Mouse (Mus musculus): ENCODE data around the gene Btrc. TPM values are rescaled to one million over a fixed set of nuclear protein-coding genes. Genes with fewer than 3 reads are reported as not detected.
"Not testable (repeated sequence)": the region's sequence is repeated elsewhere in the genome, so short reads cannot be mapped to it uniquely, and the experiment has no call there.

The Btrc gene
- polyA plus RNA-seq, 1 experiment from 2014 or later: 46.1 TPM

GRCm38 (mm10) chr19:45428146-45428545 is 64.6 kb downstream of the Btrc start:
- Histone ChIP-seq H3K4me1 (replicated peaks) (no peaks in the 10 kb centered on the region), H3K36me3 (replicated peaks) (peaks cover 8% of the 10 kb centered on the region), H3K9me3 (replicated peaks) (no peaks in the 10 kb centered on the region), H3K4me3 (replicated peaks) (no peak overlapping the region), H3K27ac (replicated peaks) (no peak overlapping the region), H3K4me2 (no peak overlapping the region), H3K27me3 (no peaks in the 10 kb centered on the region), H3K9ac (no peak overlapping the region)
- ATAC-seq (ENCODE audit: insufficient read depth): no peak
- WGBS (ENCODE audit: insufficient replicate concordance): 52% methylated on average over 4 of the region's 4 CpGs

- WGBS (ENCODE audit: insufficient replicate concordance): 72% methylated on average over 6 of the region's 6 CpGs
- Histone ChIP-seq H3K36me3 (replicated peaks) (no peaks in the 10 kb centered on the region), H3K9me3 (replicated peaks) (no peaks in the 10 kb centered on the region), H3K4me1 (replicated peaks) (no peaks in the 10 kb centered on the region; the same call in 1 of the 2 replicates), H3K27me3 (no peaks in the 10 kb centered on the region), H3K4me2 (no peak overlapping the region), H3K27ac (replicated peaks) (no peak overlapping the region), H3K4me3 (replicated peaks) (no peak overlapping the region), H3K9ac (no peak overlapping the region)
- ATAC-seq (ENCODE audit: insufficient read depth): no peak
Measured at GRCm38 (mm10) chr19:45430971-45431633, 67.6 kb downstream of the Btrc start.

- no peak overlapping the region for H3K4me2 ChIP-seq
- 79% methylated on average over 3 of the region's 3 CpGs for WGBS (ENCODE audit: insufficient replicate concordance)
- peaks cover under 1% of the 10 kb centered on the region; the same call in 1 of the 2 replicates for H3K36me3 ChIP-seq (replicated peaks)
- no peak overlapping the region for H3K9ac ChIP-seq
- H3K4me1 ChIP-seq (replicated peaks): no peaks in the 10 kb centered on the region; the same call in 1 of the 2 replicates
- H3K27me3 ChIP-seq: no peaks in the 10 kb centered on the region
- H3K9me3 ChIP-seq (replicated peaks): no peaks in the 10 kb centered on the region
- H3K27ac ChIP-seq (replicated peaks): no peak overlapping the region
- no peak for ATAC-seq (ENCODE audit: insufficient read depth)
- H3K4me3 ChIP-seq (replicated peaks): no peak overlapping the region
Measured at GRCm38 (mm10) chr19:45432351-45432750, 68.8 kb downstream of the Btrc start.

GRCm38 (mm10) chr19:45436019-45436418 is 72.5 kb downstream of the Btrc start:
- H3K36me3 ChIP-seq (replicated peaks); H3K9ac ChIP-seq; H3K27ac ChIP-seq (replicated peaks); H3K27me3 ChIP-seq; H3K9me3 ChIP-seq (replicated peaks); H3K4me3 ChIP-seq (replicated peaks); H3K4me2 ChIP-seq: not testable (repeated sequence)
- peaks cover 20% of the 10 kb centered on the region for H3K4me1 ChIP-seq (replicated peaks)
- peak; percentile 81 for ATAC-seq (ENCODE audit: insufficient read depth)

- Histone ChIP-seq H3K4me2 (no peak overlapping the region), H3K27me3 (no peaks in the 10 kb centered on the region), H3K36me3 (replicated peaks) (peaks cover 2% of the 10 kb centered on the region; the same call in 1 of the 2 replicates), H3K4me1 (replicated peaks) (peaks cover 29% of the 10 kb centered on the region), H3K9ac (no peak overlapping the region), H3K9me3 (replicated peaks) (no peaks in the 10 kb centered on the region), H3K27ac (replicated peaks) (no peak overlapping the region), H3K4me3 (replicated peaks) (no peak overlapping the region)
- WGBS (ENCODE audit: insufficient replicate concordance): 81% methylated on average over 4 of the region's 4 CpGs
- no peak for ATAC-seq (ENCODE audit: insufficient read depth)
Measured at GRCm38 (mm10) chr19:45437175-45437574, 73.6 kb downstream of the Btrc start.

- no peak for ATAC-seq (ENCODE audit: insufficient read depth)
- peaks cover 34% of the 10 kb centered on the region for H3K4me1 ChIP-seq (replicated peaks)
- H3K27ac ChIP-seq (replicated peaks): no peak overlapping the region
- H3K27me3 ChIP-seq: no peaks in the 10 kb centered on the region
- no peak overlapping the region for H3K9ac ChIP-seq
- H3K36me3 ChIP-seq (replicated peaks): peaks cover 2% of the 10 kb centered on the region; the same call in 1 of the 2 replicates
- WGBS (ENCODE audit: insufficient replicate concordance): 82% methylated on average over 5 of the region's 5 CpGs
- no peak overlapping the region for H3K4me2 ChIP-seq
- H3K9me3 ChIP-seq (replicated peaks): no peaks in the 10 kb centered on the region
- no peak overlapping the region for H3K4me3 ChIP-seq (replicated peaks)
Measured at GRCm38 (mm10) chr19:45438191-45438590, 74.7 kb downstream of the Btrc start.

GRCm38 (mm10) chr19:45438928-45439846 is 75.7 kb downstream of the Btrc start:
- H3K36me3 ChIP-seq (replicated peaks): peaks cover 2% of the 10 kb centered on the region; the same call in 1 of the 2 replicates
- ATAC-seq (ENCODE audit: insufficient read depth): no peak
- WGBS (ENCODE audit: insufficient replicate concordance): 54% methylated on average over 6 of the region's 6 CpGs
- H3K4me3 ChIP-seq (replicated peaks): no peak overlapping the region
- 0 out of 2 replicates have a peak overlapping the region, but pooled peaks have one; percentile 41 for H3K27ac ChIP-seq (replicated peaks)
- no peak overlapping the region for H3K9ac ChIP-seq
- H3K4me2 ChIP-seq: no peak overlapping the region
- peaks cover 38% of the 10 kb centered on the region for H3K4me1 ChIP-seq (replicated peaks)
- H3K27me3 ChIP-seq: no peaks in the 10 kb centered on the region
- H3K9me3 ChIP-seq (replicated peaks): no peaks in the 10 kb centered on the region

- ATAC-seq (ENCODE audit: insufficient read depth): no peak
- peaks cover 44% of the 10 kb centered on the region for H3K4me1 ChIP-seq (replicated peaks)
- peak overlapping the region; percentile 15; the same call in 1 of the 2 replicates for H3K9ac ChIP-seq
- no peak overlapping the region for H3K4me2 ChIP-seq
- 47% methylated on average over 10 of the region's 10 CpGs for WGBS (ENCODE audit: insufficient replicate concordance)
- peaks cover 2% of the 10 kb centered on the region; the same call in 1 of the 2 replicates for H3K36me3 ChIP-seq (replicated peaks)
- no peaks in the 10 kb centered on the region for H3K27me3 ChIP-seq
- peak overlapping the region; percentile 61; the same call in 1 of the 2 replicates for H3K27ac ChIP-seq (replicated peaks)
- H3K4me3 ChIP-seq (replicated peaks): no peak overlapping the region
- no peaks in the 10 kb centered on the region for H3K9me3 ChIP-seq (replicated peaks)
Measured at GRCm38 (mm10) chr19:45440554-45441175, 77.1 kb downstream of the Btrc start.

GRCm38 (mm10) chr19:45441717-45442116 is 78.2 kb downstream of the Btrc start:
- no peaks in the 10 kb centered on the region for H3K9me3 ChIP-seq (replicated peaks)
- peak overlapping the region; percentile 68 for H3K27ac ChIP-seq (replicated peaks)
- H3K27me3 ChIP-seq: no peaks in the 10 kb centered on the region
- peaks cover 2% of the 10 kb centered on the region; the same call in 1 of the 2 replicates for H3K36me3 ChIP-seq (replicated peaks)
- no peak overlapping the region for H3K4me3 ChIP-seq (replicated peaks)
- ATAC-seq (ENCODE audit: insufficient read depth): no peak
- H3K4me2 ChIP-seq: no peak overlapping the region
- no peak overlapping the region for H3K9ac ChIP-seq
- peaks cover 47% of the 10 kb centered on the region for H3K4me1 ChIP-seq (replicated peaks)
- 73% methylated on average over 7 of the region's 7 CpGs for WGBS (ENCODE audit: insufficient replicate concordance)

GRCm38 (mm10) chr19:45445253-45445933 is 81.9 kb downstream of the Btrc start:
- Histone ChIP-seq H3K4me3 (replicated peaks) (peak overlapping the region; percentile 64), H3K9ac (peak overlapping the region; percentile 60)

More at GRCm38 (mm10) chr19:45445253-45445933, 81.9 kb downstream of the Btrc start:
- H3K4me2 ChIP-seq: peak overlapping the region; percentile 59
- H3K9me3 ChIP-seq (replicated peaks): no peaks in the 10 kb centered on the region
- H3K36me3 ChIP-seq (replicated peaks): peaks cover 8% of the 10 kb centered on the region
- WGBS (ENCODE audit: insufficient replicate concordance): 18% methylated on average over 6 of the region's 6 CpGs
- peak; percentile 99 for ATAC-seq (ENCODE audit: insufficient read depth)
- H3K27ac ChIP-seq (replicated peaks): peak overlapping the region; percentile 98
- peaks cover 63% of the 10 kb centered on the region for H3K4me1 ChIP-seq (replicated peaks)
- no peaks in the 10 kb centered on the region for H3K27me3 ChIP-seq
